Mouse (Mus musculus) neural tube, embryonic 13.5 days (tissue): ENCODE data around the gene Fen1. TPM values are rescaled to one million over a fixed set of nuclear protein-coding genes. Genes with fewer than 3 reads are reported as not detected.
"Not testable (repeated sequence)": the region's sequence is repeated elsewhere in the genome, so short reads cannot be mapped to it uniquely, and the experiment has no call there.

ENCODE experiments used
- ATAC-seq: fragments of 200-750 bp; cut with Nextera tagmentation; 2 replicates; pipeline ENCODE4 v1.8.0; 2017; ENCODE audit warnings: low read depth, mild to moderate bottlenecking, moderate TSS enrichment, moderate library complexity
- H3K27ac ChIP-seq: fragments of 300-500 bp; sonication (generic); replicated peaks from 2 replicates; pipeline ENCODE4 v1.5.1; 2015; ENCODE audit warnings: moderate library complexity, mild to moderate bottlenecking, inconsistent platforms
- H3K27me3 ChIP-seq: fragments of 300-500 bp; sonication (generic); 2 replicates; pipeline ENCODE4 v1.6.1; 2015; ENCODE audit warnings: mild to moderate bottlenecking, inconsistent platforms
- H3K36me3 ChIP-seq: fragments of 300-500 bp; sonication (generic); 2 replicates; pipeline ENCODE4 v1.6.1; 2015; ENCODE audit warnings: mild to moderate bottlenecking, inconsistent platforms
- H3K4me1 ChIP-seq: fragments of 300-500 bp; sonication (generic); replicated peaks from 2 replicates; pipeline ENCODE4 v1.6.1; 2015; ENCODE audit warnings: inconsistent platforms
- H3K4me2 ChIP-seq: fragments of 300-500 bp; sonication (generic); 2 replicates; pipeline ENCODE4 v1.6.1; 2015; ENCODE audit warnings: inconsistent platforms, mild to moderate bottlenecking, moderate library complexity
- H3K4me3 ChIP-seq: fragments of 300-500 bp; sonication (generic); 2 replicates; pipeline ENCODE4 v1.5.1; 2015; ENCODE audit warnings: mild to moderate bottlenecking, inconsistent platforms
- H3K9ac ChIP-seq: fragments of 300-500 bp; sonication (generic); 2 replicates; pipeline ENCODE4 v1.6.1; 2015; ENCODE audit warnings: moderate library complexity, mild to moderate bottlenecking, inconsistent platforms
- H3K9me3 ChIP-seq: fragments of 300-500 bp; sonication (generic); 2 replicates; pipeline ENCODE4 v1.6.1; 2016; ENCODE audit warnings: inconsistent platforms
- WGBS: fragments of 180-500 bp; shearing (Covaris S2); methylation state at CpG from one replicate; pipeline ENCODE4 v1.1.7; 2015; 5-methylcytosine and 5-hydroxymethylcytosine counted together
- polyA plus RNA-seq: library from polyadenylated mRNA; unstranded; fragments of >200 nt; fragmentation: Nextera tagmentation; extraction: Ambion mirVana; gene quantifications from 2 replicates; pipeline ENCODE4 v1.2.1, GENCODE M21; 2015

The Fen1 gene
- polyA plus RNA-seq, 1 experiment from 2014 or later: 31.6 TPM

DNA sequence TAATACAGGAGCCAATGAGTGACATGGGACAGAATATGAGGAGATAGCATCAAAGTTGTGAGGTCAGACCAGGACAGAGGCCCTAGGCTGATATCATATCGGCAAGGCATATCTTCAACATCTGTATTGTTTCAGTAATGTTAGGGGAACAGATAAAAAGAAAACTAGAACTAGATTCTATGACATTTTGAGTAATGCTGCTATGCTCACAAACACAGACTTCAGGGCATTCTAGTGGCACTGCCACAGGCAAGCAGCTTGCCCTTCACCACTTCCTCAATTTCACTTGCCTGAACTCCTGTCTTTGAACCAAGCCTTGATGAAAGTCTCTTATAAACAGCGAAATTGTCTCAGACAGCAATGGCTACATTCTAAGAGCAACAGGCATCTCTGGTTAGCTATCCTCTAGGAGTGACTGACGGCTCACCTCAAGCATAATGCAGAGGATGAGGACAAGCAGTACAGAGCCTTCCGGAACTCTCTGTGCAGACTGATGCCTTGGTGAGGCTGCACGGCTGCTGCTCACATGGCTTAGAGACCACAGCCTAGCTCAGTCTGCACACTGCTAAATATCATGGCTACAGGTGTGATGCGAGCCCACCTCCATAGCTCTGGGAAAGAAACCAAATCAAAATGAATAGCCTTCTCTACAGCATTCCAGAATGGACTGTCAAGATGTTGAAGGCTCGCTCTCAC, 30.0 kb downstream of the Fen1 start:
- no peak overlapping the region for H3K4me3 ChIP-seq
- H3K4me1 ChIP-seq: no peaks in the 10 kb centered on the region
- no peak overlapping the region for H3K4me2 ChIP-seq
- 91% methylated on average over 7 of the region's 7 CpGs for WGBS
- no peak for ATAC-seq
- H3K27ac ChIP-seq: no peak overlapping the region
- H3K27me3 ChIP-seq: no peaks in the 10 kb centered on the region
- H3K36me3 ChIP-seq: no peaks in the 10 kb centered on the region
- no peaks in the 10 kb centered on the region for H3K9me3 ChIP-seq
- H3K9ac ChIP-seq: no peak overlapping the region

DNA sequence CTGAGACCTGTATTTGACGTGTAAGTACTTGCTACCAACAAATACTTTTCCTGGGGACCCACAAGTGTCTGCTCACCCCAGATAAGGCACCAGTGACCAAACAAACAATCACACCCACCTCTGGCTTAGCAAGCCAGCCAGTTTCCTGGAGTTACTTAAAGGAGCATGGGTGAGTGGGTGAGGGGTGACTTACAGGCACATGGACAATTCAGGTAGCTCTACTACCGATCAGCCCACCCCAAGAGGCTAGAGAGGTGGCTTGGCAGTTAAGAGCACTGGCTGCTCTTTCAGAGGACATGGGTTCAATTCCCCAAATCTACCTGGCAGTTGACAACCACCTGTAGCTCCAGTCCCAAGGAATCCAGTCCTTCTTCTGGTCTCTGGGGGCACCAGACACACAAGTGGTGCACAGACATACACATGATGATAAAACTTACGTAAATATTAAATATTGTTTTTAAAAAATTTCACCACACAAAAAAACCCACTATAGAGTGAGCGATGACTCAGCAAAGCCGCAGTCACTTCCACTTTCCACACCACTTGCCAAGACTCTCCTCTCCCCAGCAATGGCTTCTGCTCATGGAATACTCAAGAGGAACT, 30.8 kb downstream of the Fen1 start:
- Histone ChIP-seq H3K9ac (no peak overlapping the region), H3K27ac (no peak overlapping the region), H3K4me1 (no peaks in the 10 kb centered on the region), H3K36me3 (no peaks in the 10 kb centered on the region), H3K9me3 (no peaks in the 10 kb centered on the region), H3K4me3 (no peak overlapping the region), H3K27me3 (no peaks in the 10 kb centered on the region), H3K4me2 (no peak overlapping the region)
- 90% methylated on average over 5 of the region's 5 CpGs for WGBS
- no peak for ATAC-seq

DNA sequence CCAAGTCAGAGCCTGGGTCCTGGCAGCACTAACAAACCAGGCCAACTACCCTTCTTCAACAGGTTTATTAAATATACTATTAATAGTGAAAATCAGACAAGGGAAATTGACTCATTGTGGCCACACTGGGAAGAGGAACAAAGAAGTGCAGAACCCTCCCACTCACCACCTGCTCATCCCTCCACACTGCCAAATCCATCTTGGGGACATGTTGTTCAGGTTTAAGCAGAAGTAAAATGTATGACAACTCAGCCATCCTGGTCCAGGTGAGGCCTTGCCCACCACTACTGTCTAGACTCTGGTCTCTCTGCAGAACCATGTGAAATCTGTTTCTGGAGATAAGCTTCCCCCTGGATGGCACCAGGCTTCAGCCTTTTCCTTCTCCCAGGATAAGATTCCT, 32.1 kb downstream of the Fen1 start:
- ATAC-seq: no peak
- Histone ChIP-seq H3K27me3 (no peaks in the 10 kb centered on the region), H3K27ac (no peak overlapping the region), H3K9ac (no peak overlapping the region), H3K4me3 (no peak overlapping the region), H3K4me1 (no peaks in the 10 kb centered on the region), H3K9me3 (no peaks in the 10 kb centered on the region), H3K4me2 (no peak overlapping the region), H3K36me3 (no peaks in the 10 kb centered on the region)

GRCm38 (mm10) chr19:10171359-10171758, 32.6 kb downstream of the Fen1 start:
- H3K9ac ChIP-seq: no peak overlapping the region

DNA sequence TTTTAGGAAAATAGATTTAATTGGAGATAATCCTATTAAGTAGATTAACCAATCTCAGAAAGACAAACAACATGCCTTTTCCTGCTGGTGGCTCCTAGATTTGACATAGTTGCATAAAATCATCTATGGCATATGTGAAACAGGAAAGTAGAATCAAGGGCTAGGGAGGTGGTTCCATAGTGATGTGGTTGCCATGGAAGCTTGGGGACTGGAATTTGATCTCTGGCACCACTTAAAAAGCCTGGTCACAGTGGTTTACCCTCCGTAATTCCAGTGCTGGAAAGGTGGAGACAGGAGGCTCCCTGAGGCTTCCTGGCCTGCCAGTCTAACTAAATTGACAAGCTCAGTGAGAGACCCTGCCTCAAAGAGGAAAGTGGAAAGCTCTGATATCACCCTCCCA, 33.5 kb downstream of the Fen1 start:
- Histone ChIP-seq H3K4me3 (no peak overlapping the region), H3K27ac (no peak overlapping the region), H3K27me3 (no peaks in the 10 kb centered on the region), H3K9ac (no peak overlapping the region), H3K36me3 (no peaks in the 10 kb centered on the region), H3K9me3 (no peaks in the 10 kb centered on the region), H3K4me1 (no peaks in the 10 kb centered on the region), H3K4me2 (no peak overlapping the region)
- no peak for ATAC-seq
- WGBS: 13% methylated on average over 1 of the region's 1 CpGs

More at GRCm38 (mm10) chr19:10171359-10171758, 32.6 kb downstream of the Fen1 start:
- H3K27ac ChIP-seq: no peak overlapping the region
- H3K4me1 ChIP-seq: no peaks in the 10 kb centered on the region
- H3K4me2 ChIP-seq: no peak overlapping the region
- no peak overlapping the region for H3K4me3 ChIP-seq
- ATAC-seq: no peak
- no peaks in the 10 kb centered on the region for H3K36me3 ChIP-seq
- H3K9me3 ChIP-seq: no peaks in the 10 kb centered on the region
- 65% methylated on average over 7 of the region's 7 CpGs for WGBS
- no peaks in the 10 kb centered on the region for H3K27me3 ChIP-seq

DNA sequence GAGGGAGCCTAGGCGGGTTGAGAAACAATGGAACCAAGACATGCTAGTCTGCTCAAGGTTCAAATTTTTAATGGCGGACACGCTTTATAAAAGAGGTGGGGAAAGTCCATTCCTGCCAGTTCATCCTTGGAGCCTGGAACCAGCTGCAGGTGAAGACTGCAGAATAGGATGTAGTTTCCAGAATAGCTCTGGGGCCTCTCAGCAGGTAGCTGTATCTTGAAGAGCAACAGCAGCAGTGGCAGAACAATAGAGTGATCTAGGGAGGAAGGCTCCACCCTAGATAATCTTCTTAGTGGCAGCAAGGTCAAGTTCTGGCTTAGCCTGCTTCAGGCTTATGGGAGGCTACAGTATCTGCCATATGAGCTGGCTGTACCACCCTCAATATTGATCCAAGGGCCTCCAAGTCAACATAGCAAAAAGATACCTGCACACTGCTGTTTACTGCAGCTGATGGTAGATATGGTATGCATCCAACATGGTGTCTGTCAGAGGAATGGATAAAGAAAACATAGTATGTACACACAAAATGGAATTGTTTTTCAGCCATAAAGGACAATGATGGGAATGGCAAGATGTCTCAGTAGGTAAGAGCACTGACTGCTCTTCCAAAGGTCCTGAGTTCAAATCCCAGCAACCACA, 34.2 kb downstream of the Fen1 start:
- not testable (repeated sequence) for H3K27ac ChIP-seq, H3K9ac ChIP-seq, ATAC-seq, H3K9me3 ChIP-seq, H3K4me1 ChIP-seq, H3K27me3 ChIP-seq, H3K36me3 ChIP-seq, H3K4me3 ChIP-seq, H3K4me2 ChIP-seq
- 86% methylated on average over 3 of the region's 3 CpGs for WGBS

GRCm38 (mm10) chr19:10169179-10169578, 34.8 kb downstream of the Fen1 start:
- no peak for ATAC-seq
- Histone ChIP-seq H3K4me2 (no peak overlapping the region), H3K9me3 (no peaks in the 10 kb centered on the region), H3K27me3 (no peaks in the 10 kb centered on the region), H3K36me3 (no peaks in the 10 kb centered on the region), H3K4me1 (no peaks in the 10 kb centered on the region), H3K4me3 (no peak overlapping the region), H3K27ac (no peak overlapping the region), H3K9ac (no peak overlapping the region)

DNA sequence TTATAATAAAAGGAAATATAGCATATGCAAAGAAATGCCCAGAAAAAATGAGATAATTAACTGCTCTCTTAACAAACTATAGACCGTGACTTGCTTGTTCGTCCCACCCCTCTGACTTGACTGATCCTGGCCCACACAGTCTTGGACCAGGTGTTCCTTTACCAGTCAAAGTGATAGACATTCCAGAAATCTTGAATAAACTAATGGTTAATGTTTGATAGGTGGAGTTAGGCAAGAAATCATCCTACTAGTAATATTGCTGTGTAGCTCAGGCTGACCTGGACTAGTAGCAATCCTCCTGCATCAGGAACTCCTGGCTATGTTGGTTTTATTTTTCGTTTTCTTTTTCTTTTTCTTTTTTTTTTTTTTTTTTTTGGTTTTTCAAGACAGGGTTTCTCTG, 35.5 kb downstream of the Fen1 start:
- no peak overlapping the region for H3K27ac ChIP-seq
- WGBS: 86% methylated on average over 3 of the region's 3 CpGs
- no peaks in the 10 kb centered on the region for H3K4me1 ChIP-seq
- no peak overlapping the region for H3K4me3 ChIP-seq
- H3K36me3 ChIP-seq: no peaks in the 10 kb centered on the region
- no peak overlapping the region for H3K4me2 ChIP-seq
- H3K9ac ChIP-seq: no peak overlapping the region
- no peak for ATAC-seq
- H3K27me3 ChIP-seq: no peaks in the 10 kb centered on the region
- H3K9me3 ChIP-seq: no peaks in the 10 kb centered on the region

DNA sequence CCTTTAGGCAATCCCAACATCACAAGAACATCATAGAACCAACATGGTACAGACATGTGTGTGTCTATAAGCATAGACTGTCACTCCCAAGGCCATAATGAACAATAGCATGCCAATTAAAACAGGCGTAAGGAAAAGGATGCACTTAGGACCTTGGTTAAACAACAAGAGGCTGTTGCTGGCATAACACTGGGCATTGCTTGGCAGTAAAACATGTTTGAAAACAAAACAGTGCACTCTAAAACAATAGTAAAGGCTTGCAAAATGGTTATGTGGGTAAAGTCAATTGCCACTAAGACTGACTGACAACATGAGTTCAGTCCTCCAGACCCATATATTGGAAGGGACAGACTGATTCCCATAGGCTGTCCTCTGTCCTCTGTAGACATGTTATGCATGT, 36.0 kb downstream of the Fen1 start:
- H3K27me3 ChIP-seq: no peaks in the 10 kb centered on the region
- H3K9me3 ChIP-seq: no peaks in the 10 kb centered on the region
- H3K9ac ChIP-seq: no peak overlapping the region
- no peak overlapping the region for H3K27ac ChIP-seq
- no peak overlapping the region for H3K4me2 ChIP-seq
- H3K4me1 ChIP-seq: no peaks in the 10 kb centered on the region
- ATAC-seq: no peak
- H3K4me3 ChIP-seq: no peak overlapping the region
- WGBS: 72% methylated on average over 1 of the region's 1 CpGs
- no peaks in the 10 kb centered on the region for H3K36me3 ChIP-seq

DNA sequence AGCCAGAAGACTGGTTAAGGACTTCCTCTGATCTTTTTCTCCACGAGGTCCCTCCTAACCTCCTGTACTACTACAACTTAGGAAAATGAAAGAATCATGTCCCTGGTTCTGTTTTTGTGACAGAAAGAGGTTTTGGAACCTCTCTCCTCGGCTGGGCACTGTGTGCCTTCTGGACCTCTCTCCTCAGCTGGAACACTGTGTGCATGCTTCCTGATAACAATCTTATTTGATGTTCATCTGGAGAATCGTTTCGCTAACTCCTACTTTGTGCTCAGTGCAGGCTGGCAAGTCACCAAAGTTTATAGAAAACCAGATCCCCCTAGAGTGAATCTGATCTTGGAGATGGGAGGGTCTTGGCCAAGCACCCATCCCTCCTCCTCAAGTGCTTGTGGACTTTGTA, 36.9 kb downstream of the Fen1 start:
- H3K36me3 ChIP-seq: no peaks in the 10 kb centered on the region
- no peaks in the 10 kb centered on the region for H3K4me1 ChIP-seq
- H3K4me2 ChIP-seq: no peak overlapping the region
- H3K27ac ChIP-seq: no peak overlapping the region
- H3K9me3 ChIP-seq: no peaks in the 10 kb centered on the region
- H3K9ac ChIP-seq: no peak overlapping the region
- no peak overlapping the region for H3K4me3 ChIP-seq
- H3K27me3 ChIP-seq: no peaks in the 10 kb centered on the region
- ATAC-seq: no peak
- WGBS: 83% methylated on average over 4 of the region's 4 CpGs

GRCm38 (mm10) chr19:10165928-10166327, 38.0 kb downstream of the Fen1 start:
- H3K27me3 ChIP-seq, H3K4me1 ChIP-seq, H3K9ac ChIP-seq, H3K36me3 ChIP-seq, H3K27ac ChIP-seq, H3K4me2 ChIP-seq, H3K9me3 ChIP-seq, H3K4me3 ChIP-seq, ATAC-seq: not testable (repeated sequence)
- 85% methylated on average over 4 of the region's 4 CpGs for WGBS

- H3K9me3 ChIP-seq: no peaks in the 10 kb centered on the region
- no peaks in the 10 kb centered on the region for H3K27me3 ChIP-seq
- no peak overlapping the region for H3K4me2 ChIP-seq
- no peaks in the 10 kb centered on the region for H3K36me3 ChIP-seq
- H3K4me1 ChIP-seq: no peaks in the 10 kb centered on the region
- no peak overlapping the region for H3K9ac ChIP-seq
- no peak for ATAC-seq
- H3K4me3 ChIP-seq: no peak overlapping the region
- H3K27ac ChIP-seq: no peak overlapping the region
- 84% methylated on average over 3 of the region's 3 CpGs for WGBS
These were observed 40.1 kb downstream of the Fen1 start for GRCm38 (mm10) chr19:10163896-10164295.

- Histone ChIP-seq H3K4me3 (no peak overlapping the region), H3K9ac (no peak overlapping the region), H3K4me2 (no peak overlapping the region), H3K27me3 (no peaks in the 10 kb centered on the region), H3K9me3 (no peaks in the 10 kb centered on the region), H3K27ac (no peak overlapping the region), H3K36me3 (no peaks in the 10 kb centered on the region), H3K4me1 (no peaks in the 10 kb centered on the region)
- no peak for ATAC-seq
- WGBS: 64% methylated on average over 2 of the region's 2 CpGs
These were observed 46.2 kb downstream of the Fen1 start for GRCm38 (mm10) chr19:10157725-10158124.
